Mouse (Mus musculus) midbrain, embryonic 14.5 days (tissue): ENCODE measurements around the gene Klre1. TPM values are rescaled to one million over a fixed set of nuclear protein-coding genes. Genes with fewer than 3 reads are reported as not detected.

Source experiments
- ATAC-seq: fragments of 200-750 bp; cut with Nextera tagmentation; 2 replicates; pipeline ENCODE4 v1.8.0; 2017; ENCODE audit warnings: moderate number of reproducible peaks, moderate library complexity; ENCODE audit not compliant: low FRiP score, low TSS enrichment
- DNase-seq: peaks from one replicate; pipeline ENCODE4 v3.0.0-alpha.2; 2015
- H3K27ac ChIP-seq: fragments of 300-500 bp; sonication (generic); replicated peaks from 2 replicates; pipeline ENCODE4 v1.5.1; 2014; ENCODE audit warnings: mild to moderate bottlenecking, low read depth, low read length, moderate library complexity
- H3K27me3 ChIP-seq: fragments of 300-500 bp; sonication (generic); 2 replicates; pipeline ENCODE4 v1.6.1; 2014; ENCODE audit warnings: low read length, control low read depth, mixed read lengths; ENCODE audit not compliant: control insufficient read depth, insufficient read depth
- H3K36me3 ChIP-seq: fragments of 300-500 bp; sonication (generic); 2 replicates; pipeline ENCODE4 v1.6.1; 2014; ENCODE audit warnings: low read length, control low read depth; ENCODE audit not compliant: control insufficient read depth, insufficient read depth
- H3K4me1 ChIP-seq: fragments of 300-500 bp; sonication (generic); 2 replicates; pipeline ENCODE4 v1.6.1; 2014; ENCODE audit warnings: mild to moderate bottlenecking, antibody characterized with exemption, low read length, control low read depth; ENCODE audit not compliant: control insufficient read depth, insufficient read depth
- H3K4me2 ChIP-seq: fragments of 300-500 bp; sonication (generic); 2 replicates; pipeline ENCODE4 v1.6.1; 2014; ENCODE audit warnings: mild to moderate bottlenecking, low read length, moderate library complexity
- H3K4me3 ChIP-seq: fragments of 300-500 bp; sonication (generic); replicated peaks from 2 replicates; pipeline ENCODE4 v1.5.1; 2014; ENCODE audit warnings: low read depth, low read length
- H3K9ac ChIP-seq: fragments of 300-500 bp; sonication (generic); replicated peaks from 2 replicates; pipeline ENCODE4 v1.6.1; 2014; ENCODE audit warnings: mild to moderate bottlenecking, low read length, moderate library complexity
- H3K9me3 ChIP-seq: fragments of 300-500 bp; sonication (generic); 2 replicates; pipeline ENCODE4 v1.6.1; 2016; ENCODE audit warnings: low read length, control low read depth, mixed read lengths; ENCODE audit not compliant: control insufficient read depth
- WGBS: fragments of 180-500 bp; shearing (Covaris S2); extraction: QIAGEN DNeasy Blood & Tissue Kit; methylation state at CpG from one replicate; pipeline ENCODE4 v1.1.7; 2014; 5-methylcytosine and 5-hydroxymethylcytosine counted together
- polyA plus RNA-seq: library from polyadenylated mRNA; unstranded; fragments of >200 nt; fragmentation: Nextera tagmentation; extraction: Ambion mirVana; gene quantifications from 2 replicates; pipeline ENCODE4 v1.2.1, GENCODE M21; 2014

Klre1 gene
- polyA plus RNA-seq, 1 experiment from 2014 or later, result 0.12 TPM

GRCm38 (mm10) chr6:129559641-129560027, 18.1 kb upstream of the Klre1 start:
- no peaks in the 10 kb centered on the region for H3K27me3 ChIP-seq
- 58% methylated on average over 4 of the region's 4 CpGs for WGBS
- H3K27ac ChIP-seq, result no peak overlapping the region
- H3K4me3 ChIP-seq, result no peak overlapping the region
- ATAC-seq, result no peak
- DNase-seq, result no peak
- no peak overlapping the region for H3K9ac ChIP-seq
- H3K9me3 ChIP-seq, result no peaks in the 10 kb centered on the region
- no peak overlapping the region for H3K4me2 ChIP-seq
- peaks cover 5% of the 10 kb centered on the region; the same call in 1 of the 2 replicates for H3K4me1 ChIP-seq
- H3K36me3 ChIP-seq, result no peaks in the 10 kb centered on the region

- Histone ChIP-seq H3K4me2 (no peak overlapping the region), H3K9me3 (no peaks in the 10 kb centered on the region), H3K9ac (no peak overlapping the region), H3K4me3 (no peak overlapping the region), H3K36me3 (no peaks in the 10 kb centered on the region), H3K4me1 (no peaks in the 10 kb centered on the region), H3K27ac (no peak overlapping the region), H3K27me3 (no peaks in the 10 kb centered on the region)
- DNase-seq, result no peak
- 82% methylated on average over 2 of the region's 2 CpGs for WGBS
- no peak for ATAC-seq
Measured at GRCm38 (mm10) chr6:129565257-129565656, 12.4 kb upstream of the Klre1 start.

GRCm38 (mm10) chr6:129575315-129575714, 2.4 kb upstream of the Klre1 start:
- Histone ChIP-seq H3K4me3 (no peak overlapping the region), H3K9me3 (no peaks in the 10 kb centered on the region), H3K27ac (no peak overlapping the region), H3K36me3 (no peaks in the 10 kb centered on the region), H3K9ac (no peak overlapping the region), H3K4me1 (no peaks in the 10 kb centered on the region), H3K4me2 (no peak overlapping the region), H3K27me3 (no peaks in the 10 kb centered on the region)
- DNase-seq, result no peak
- no peak for ATAC-seq
- 48% methylated on average over 2 of the region's 2 CpGs for WGBS

- Histone ChIP-seq H3K27ac (no peak overlapping the region), H3K4me1 (no peaks in the 10 kb centered on the region), H3K4me2 (no peak overlapping the region), H3K36me3 (no peaks in the 10 kb centered on the region), H3K9me3 (no peaks in the 10 kb centered on the region), H3K9ac (no peak overlapping the region), H3K4me3 (no peak overlapping the region), H3K27me3 (no peaks in the 10 kb centered on the region)
- ATAC-seq (no peak), DNase-seq (peak; percentile 26)
- WGBS, result 67% methylated on average over 4 of the region's 4 CpGs
Measured at GRCm38 (mm10) chr6:129581274-129581673, 3.6 kb downstream of the Klre1 start.

- H3K36me3 ChIP-seq, result no peaks in the 10 kb centered on the region
- DNase-seq (no peak), ATAC-seq (no peak)
- H3K27ac ChIP-seq, result no peak overlapping the region
- no peaks in the 10 kb centered on the region for H3K9me3 ChIP-seq
- no peak overlapping the region for H3K4me2 ChIP-seq
- no peaks in the 10 kb centered on the region for H3K27me3 ChIP-seq
- no peak overlapping the region for H3K9ac ChIP-seq
- H3K4me1 ChIP-seq, result no peaks in the 10 kb centered on the region
- H3K4me3 ChIP-seq, result no peak overlapping the region
- 84% methylated on average over 4 of the region's 4 CpGs for WGBS
Measured at GRCm38 (mm10) chr6:129581896-129582295, 4.2 kb downstream of the Klre1 start.

- WGBS, result 75% methylated on average over 3 of the region's 3 CpGs
- Histone ChIP-seq H3K4me2 (no peak overlapping the region), H3K36me3 (no peaks in the 10 kb centered on the region)
Measured at GRCm38 (mm10) chr6:129583014-129583413, 5.3 kb downstream of the Klre1 start.

GRCm38 (mm10) chr6:129591508-129591907, 13.8 kb downstream of the Klre1 start, which contains the start of gene Klrd1:
Gene Klrd1 (plus strand): TSS chr6:129591782.
- no peak within 1 kb of the TSS for H3K27ac ChIP-seq
- H3K36me3 ChIP-seq, result no peaks in the 10 kb centered on the region
- ATAC-seq (no peak), DNase-seq (no peak)
- H3K4me3 ChIP-seq, result no peak within 1 kb of the TSS
- no peak within 1 kb of the TSS for H3K4me2 ChIP-seq
- no peaks in the 10 kb centered on the region for H3K9me3 ChIP-seq
- no peaks in the 10 kb centered on the region for H3K27me3 ChIP-seq
- H3K4me1 ChIP-seq, result no peaks in the 10 kb centered on the region
- WGBS, result 85% methylated on average over 3 of the region's 3 CpGs
- no peak within 1 kb of the TSS for H3K9ac ChIP-seq

More at GRCm38 (mm10) chr6:129583014-129583413, 5.3 kb downstream of the Klre1 start:
- ATAC-seq (no peak), DNase-seq (no peak)
- no peaks in the 10 kb centered on the region for H3K4me1 ChIP-seq
- no peak overlapping the region for H3K9ac ChIP-seq
- no peak overlapping the region for H3K4me3 ChIP-seq
- H3K27me3 ChIP-seq, result no peaks in the 10 kb centered on the region
- no peak overlapping the region for H3K27ac ChIP-seq
- no peaks in the 10 kb centered on the region for H3K9me3 ChIP-seq

GRCm38 (mm10) chr6:129608372-129608771, 30.7 kb downstream of the Klre1 start:
- Histone ChIP-seq H3K27me3 (no peaks in the 10 kb centered on the region), H3K4me3 (no peak overlapping the region), H3K9me3 (no peaks in the 10 kb centered on the region), H3K4me1 (no peaks in the 10 kb centered on the region), H3K4me2 (no peak overlapping the region), H3K27ac (no peak overlapping the region), H3K36me3 (no peaks in the 10 kb centered on the region), H3K9ac (no peak overlapping the region)
- ATAC-seq, result no peak
- no peak for DNase-seq

GRCm38 (mm10) chr6:129623735-129624134, 46.0 kb downstream of the Klre1 start, which contains the start of gene Klrk1:
Gene Klrk1 (minus strand): TSS chr6:129623864.
- Histone ChIP-seq H3K9ac (no peak within 1 kb of the TSS), H3K4me3 (no peak within 1 kb of the TSS), H3K36me3 (no peaks in the 10 kb centered on the region), H3K4me2 (no peak within 1 kb of the TSS), H3K4me1 (no peaks in the 10 kb centered on the region), H3K27ac (no peak within 1 kb of the TSS), H3K27me3 (no peaks in the 10 kb centered on the region), H3K9me3 (no peaks in the 10 kb centered on the region)
- DNase-seq, result no peak
- 86% methylated on average over 4 of the region's 4 CpGs for WGBS
- no peak for ATAC-seq
